Mouse (Mus musculus) forebrain, embryonic 11.5 days (tissue): ENCODE results near the gene Sema5b. TPM values are rescaled to one million over a fixed set of nuclear protein-coding genes. Genes with fewer than 3 reads are reported as not detected.
A peak's percentile ranks its signal among the peaks of the same experiment; 100 is the strongest.
"Not testable (repeated sequence)": the region's sequence is repeated elsewhere in the genome, so short reads cannot be mapped to it uniquely, and the experiment has no call there.

Experiments
- ATAC-seq: fragments of 200-750 bp; cut with Nextera tagmentation; replicated peaks from 2 replicates; pipeline ENCODE4 v1.8.0; 2017; ENCODE audit warnings: moderate TSS enrichment; ENCODE audit not compliant: low FRiP score
- DNase-seq: peaks from one replicate; pipeline ENCODE4 v3.0.0-alpha.2; 2017; ENCODE audit warnings: low spot score
- H3K27ac ChIP-seq: fragments of 300-500 bp; sonication (generic); 2 replicates; pipeline ENCODE4 v1.5.1; 2014; ENCODE audit warnings: low read depth, low read length
- H3K27me3 ChIP-seq: fragments of 300-500 bp; sonication (generic); 2 replicates; pipeline ENCODE4 v1.6.1; 2014; ENCODE audit warnings: mild to moderate bottlenecking, low read length, mixed read lengths; ENCODE audit not compliant: control insufficient read depth, insufficient read depth
- H3K36me3 ChIP-seq: fragments of 300-500 bp; sonication (generic); 2 replicates; pipeline ENCODE4 v1.6.1; 2014; ENCODE audit warnings: mild to moderate bottlenecking, low read length, moderate library complexity, mixed read lengths; ENCODE audit not compliant: control insufficient read depth, insufficient read depth
- H3K4me1 ChIP-seq: fragments of 300-500 bp; sonication (generic); replicated peaks from 2 replicates; pipeline ENCODE4 v1.6.1; 2014; ENCODE audit warnings: low read length, mixed read lengths; ENCODE audit not compliant: control insufficient read depth, insufficient read depth
- H3K4me2 ChIP-seq: fragments of 300-500 bp; sonication (generic); 2 replicates; pipeline ENCODE4 v1.6.1; 2014; ENCODE audit warnings: low read depth, mild to moderate bottlenecking, low read length, moderate library complexity, mixed read lengths; ENCODE audit not compliant: severe bottlenecking
- H3K4me3 ChIP-seq: fragments of 300-500 bp; sonication (generic); 2 replicates; pipeline ENCODE4 v1.5.1; 2014; ENCODE audit warnings: low read depth, low read length
- H3K9ac ChIP-seq: fragments of 300-500 bp; sonication (generic); 2 replicates; pipeline ENCODE4 v1.6.1; 2014; ENCODE audit warnings: low read length
- H3K9me3 ChIP-seq: fragments of 300-500 bp; sonication (generic); 2 replicates; pipeline ENCODE4 v1.6.1; 2016; ENCODE audit warnings: low read length, mixed read lengths; ENCODE audit not compliant: control insufficient read depth
- WGBS: fragments of 180-500 bp; shearing (Covaris S2); extraction: QIAGEN DNeasy Blood & Tissue Kit; methylation state at CpG from one replicate; pipeline ENCODE4 v1.1.7; 2014; 5-methylcytosine and 5-hydroxymethylcytosine counted together
- polyA plus RNA-seq: library from polyadenylated mRNA; unstranded; fragments of >200 nt; fragmentation: Nextera tagmentation; extraction: Ambion mirVana; gene quantifications from 2 replicates; pipeline ENCODE4 v1.2.1, GENCODE M21; 2014

The Sema5b gene
- polyA plus RNA-seq, 1 experiment from 2014 or later = 62.6 TPM

- no peak overlapping the region for H3K4me3 ChIP-seq
- peak overlapping the region; percentile 84 for H3K27ac ChIP-seq
- WGBS = 50% methylated on average over 22 of the region's 22 CpGs
- peak; percentile 90 for ATAC-seq
- H3K27me3 ChIP-seq = no peaks in the 10 kb centered on the region
- H3K9ac ChIP-seq = peak overlapping the region; percentile 14; the same call in 1 of the 2 replicates
- H3K36me3 ChIP-seq = no peaks in the 10 kb centered on the region
- H3K4me2 ChIP-seq = peak overlapping the region; percentile 33; the same call in 1 of the 2 replicates
- no peaks in the 10 kb centered on the region for H3K9me3 ChIP-seq
- DNase-seq = peak; percentile 86
- H3K4me1 ChIP-seq = peaks cover 18% of the 10 kb centered on the region; the same call in 1 of the 2 replicates
Measured at GRCm38 (mm10) chr16:35564246-35564905, 23.4 kb downstream of the Sema5b start.

GRCm38 (mm10) chr16:35565601-35566000 is 24.7 kb downstream of the Sema5b start:
- H3K27me3 ChIP-seq, H3K9ac ChIP-seq, H3K4me3 ChIP-seq, H3K27ac ChIP-seq, ATAC-seq, H3K36me3 ChIP-seq, H3K9me3 ChIP-seq, DNase-seq, H3K4me2 ChIP-seq: not testable (repeated sequence)
- H3K4me1 ChIP-seq = peaks cover 18% of the 10 kb centered on the region; the same call in 1 of the 2 replicates
- 92% methylated on average over 5 of the region's 5 CpGs for WGBS

GRCm38 (mm10) chr16:35568225-35568880 is 27.4 kb downstream of the Sema5b start:
- H3K27me3 ChIP-seq = no peaks in the 10 kb centered on the region
- no peak overlapping the region for H3K9ac ChIP-seq
- DNase-seq (no peak), ATAC-seq (no peak)
- no peak overlapping the region for H3K4me3 ChIP-seq
- no peaks in the 10 kb centered on the region for H3K36me3 ChIP-seq
- H3K9me3 ChIP-seq = no peaks in the 10 kb centered on the region
- whole genome bisulfite sequencing = 78% methylated on average over 15 of the region's 15 CpGs
- peaks cover 14% of the 10 kb centered on the region; the same call in 1 of the 2 replicates for H3K4me1 ChIP-seq
- H3K27ac ChIP-seq = no peak overlapping the region
- no peak overlapping the region for H3K4me2 ChIP-seq

- no peaks in the 10 kb centered on the region for H3K9me3 ChIP-seq
- H3K27ac ChIP-seq = no peak overlapping the region
- H3K36me3 ChIP-seq = no peaks in the 10 kb centered on the region
- H3K4me1 ChIP-seq = peaks cover 19% of the 10 kb centered on the region
- ATAC-seq (no peak), DNase-seq (no peak)
- H3K9ac ChIP-seq = no peak overlapping the region
- no peaks in the 10 kb centered on the region for H3K27me3 ChIP-seq
- WGBS = 90% methylated on average over 2 of the region's 2 CpGs
- no peak overlapping the region for H3K4me2 ChIP-seq
- H3K4me3 ChIP-seq = no peak overlapping the region
Measured at GRCm38 (mm10) chr16:35569347-35569746, 28.4 kb downstream of the Sema5b start.

GRCm38 (mm10) chr16:35569758-35570157 is 28.8 kb downstream of the Sema5b start:
- H3K4me1 ChIP-seq = peaks cover 18% of the 10 kb centered on the region
- H3K9ac ChIP-seq = no peak overlapping the region
- DNase-seq = no peak
- no peak overlapping the region for H3K4me3 ChIP-seq
- no peaks in the 10 kb centered on the region for H3K9me3 ChIP-seq
- ATAC-seq = no peak
- H3K36me3 ChIP-seq = no peaks in the 10 kb centered on the region
- H3K4me2 ChIP-seq = no peak overlapping the region
- 69% methylated on average over 9 of the region's 9 CpGs for WGBS
- H3K27ac ChIP-seq = no peak overlapping the region
- no peaks in the 10 kb centered on the region for H3K27me3 ChIP-seq

- ATAC-seq (no peak), DNase-seq (no peak)
- no peaks in the 10 kb centered on the region for H3K27me3 ChIP-seq
- H3K4me3 ChIP-seq = no peak overlapping the region
- no peaks in the 10 kb centered on the region for H3K36me3 ChIP-seq
- H3K4me1 ChIP-seq = peaks cover 19% of the 10 kb centered on the region
- WGBS = 58% methylated on average over 12 of the region's 12 CpGs
- no peak overlapping the region for H3K27ac ChIP-seq
- H3K4me2 ChIP-seq = no peak overlapping the region
- H3K9me3 ChIP-seq = no peaks in the 10 kb centered on the region
- no peak overlapping the region for H3K9ac ChIP-seq
Measured at GRCm38 (mm10) chr16:35570627-35571026, 29.7 kb downstream of the Sema5b start.

GRCm38 (mm10) chr16:35573586-35573985 is 32.6 kb downstream of the Sema5b start:
- no peak for ATAC-seq
- Histone ChIP-seq H3K4me2 (no peak overlapping the region), H3K27me3 (no peaks in the 10 kb centered on the region), H3K9ac (no peak overlapping the region), H3K4me3 (no peak overlapping the region), H3K36me3 (no peaks in the 10 kb centered on the region), H3K9me3 (no peaks in the 10 kb centered on the region), H3K4me1 (peaks cover 13% of the 10 kb centered on the region), H3K27ac (no peak overlapping the region)
- WGBS = 94% methylated on average over 3 of the region's 3 CpGs
- no peak for DNase-seq

- Histone ChIP-seq H3K4me3 (no peak overlapping the region), H3K9me3 (no peaks in the 10 kb centered on the region), H3K4me2 (no peak overlapping the region), H3K36me3 (no peaks in the 10 kb centered on the region), H3K27ac (no peak overlapping the region), H3K27me3 (no peaks in the 10 kb centered on the region), H3K4me1 (peaks cover 23% of the 10 kb centered on the region), H3K9ac (no peak overlapping the region)
- DNase-seq (no peak), ATAC-seq (no peak)
- 92% methylated on average over 11 of the region's 11 CpGs for WGBS
Measured at GRCm38 (mm10) chr16:35577181-35577941, 36.4 kb downstream of the Sema5b start.
